Mouse (Mus musculus) gastrocnemius, adult 8-10 months (tissue): ENCODE data around the gene Dnlz. TPM values are rescaled to one million over a fixed set of nuclear protein-coding genes. Genes with fewer than 3 reads are reported as not detected.
"Not testable (repeated sequence)": the region's sequence is repeated elsewhere in the genome, so short reads cannot be mapped to it uniquely, and the experiment has no call there.

ENCODE experiments used
- DNase-seq, 2 experiments: peaks; one replicate each; pipeline ENCODE4 v3.0.0; 2022; ENCODE audit warnings: low spot score in 2 of 2
- total RNA-seq, 4 experiments: library from RNA; stranded (reverse); gene quantifications; 2 replicates each; pipeline ENCODE4 v1.2.4; 2022

Gene Dnlz
- 10 to 100 TPM; 19.6 to 21.5 (median 20.6) TPM for total RNA-seq

- DNase-seq: peak; percentile 85 to 90
These were observed at the start of gene Dnlz for GRCm38 (mm10) chr2:26351358-26352290. TSS of gene Dnlz (minus strand) at chr2:26352110.

GRCm38 (mm10) chr2:26401023-26401422 is 49.1 kb upstream of the Dnlz start:
- DNase-seq: no peak

- DNase-seq: no peak
These were observed 48.4 kb upstream of the Dnlz start for GRCm38 (mm10) chr2:26400296-26400695.

- peak; percentile 29 to 47 for DNase-seq
These were observed 47.7 kb upstream of the Dnlz start for GRCm38 (mm10) chr2:26399647-26400046.

DNA sequence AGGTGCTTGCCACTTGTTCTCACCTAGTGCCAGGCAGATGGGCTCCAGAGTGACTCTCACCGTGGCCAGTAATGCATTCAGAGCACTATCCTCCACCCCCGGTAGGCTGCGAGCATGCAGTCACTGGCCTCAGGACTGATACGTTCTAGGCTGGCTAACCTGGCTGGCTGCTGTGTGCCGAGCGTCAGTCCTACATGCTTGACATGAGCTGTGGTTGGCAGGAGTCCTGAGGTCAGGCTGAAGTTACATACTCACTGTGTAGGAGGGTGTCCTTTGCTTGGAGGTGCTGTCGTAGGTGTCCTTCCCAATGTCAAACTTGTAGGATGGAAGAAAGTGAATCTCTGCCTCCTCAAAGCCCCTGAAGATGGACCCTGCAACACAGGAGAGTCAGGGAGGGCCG is 47.1 kb upstream of the Dnlz start:
- no peak for DNase-seq

DNA sequence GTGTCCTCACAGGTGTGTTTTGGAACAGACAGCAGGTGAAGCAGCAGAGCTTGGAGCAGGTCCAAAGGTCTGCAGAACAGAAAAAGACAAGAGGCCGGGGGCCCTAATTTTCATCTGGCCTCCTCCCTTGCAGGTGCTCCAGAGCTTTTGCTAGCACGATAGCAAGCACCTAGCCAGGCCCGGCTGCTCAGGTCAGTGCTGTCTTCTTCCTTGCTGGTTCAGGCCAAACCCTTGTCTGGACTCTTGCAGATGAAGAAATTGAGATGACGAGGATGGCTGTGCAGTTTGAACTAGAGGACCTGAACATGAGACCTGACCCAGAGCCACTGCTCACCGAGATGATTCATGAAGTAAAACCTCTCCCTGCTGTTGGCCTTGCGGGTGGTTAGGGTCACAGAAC is 39.7 kb upstream of the Dnlz start:
- DNase-seq: no peak

- DNase-seq: no peak
These were observed 39.0 kb upstream of the Dnlz start for GRCm38 (mm10) chr2:26390954-26391353.

DNA sequence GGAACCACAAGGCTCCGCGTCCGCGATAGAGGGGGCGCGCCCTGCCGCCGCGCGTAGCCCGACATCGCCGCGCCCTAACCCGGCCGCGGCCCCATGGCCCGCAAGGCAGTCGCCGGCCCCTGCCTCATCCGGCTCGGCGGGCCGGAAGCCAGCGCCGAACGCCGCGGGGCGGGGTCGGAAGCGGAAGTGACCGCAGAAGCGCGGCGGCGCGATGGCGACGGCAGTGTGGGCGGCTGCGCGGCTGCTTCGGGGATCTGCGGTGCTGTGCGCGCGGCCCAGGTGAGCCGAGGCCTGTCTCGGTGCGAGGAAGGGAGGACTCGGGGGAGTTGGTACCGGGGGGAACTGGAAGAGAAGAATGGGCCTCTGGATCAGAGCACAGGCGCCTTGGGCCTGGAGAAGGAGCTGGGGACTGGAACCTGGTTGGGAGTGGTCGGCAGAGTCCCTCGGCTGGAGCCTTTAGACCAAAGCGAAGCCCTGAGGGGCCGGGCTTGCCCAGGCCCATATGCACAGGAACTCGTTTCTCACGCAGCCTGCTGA is 37.3 kb upstream of the Dnlz start, which contains the start of the genes Entr1 and Pmpca:
TSS of gene Entr1 (minus strand) at position 163 of the 537 bp plus-strand sequence.
TSS of gene Pmpca (plus strand) at position 186 of the 537 bp plus-strand sequence.
- peak; percentile 69 for DNase-seq

- DNase-seq: no peak
These were observed 36.8 kb upstream of the Dnlz start for GRCm38 (mm10) chr2:26388682-26389153.

- no peak for DNase-seq
These were observed 35.8 kb upstream of the Dnlz start for GRCm38 (mm10) chr2:26387713-26388112.

GRCm38 (mm10) chr2:26380871-26381270 is 29.0 kb upstream of the Dnlz start:
- DNase-seq: not testable (repeated sequence)

DNA sequence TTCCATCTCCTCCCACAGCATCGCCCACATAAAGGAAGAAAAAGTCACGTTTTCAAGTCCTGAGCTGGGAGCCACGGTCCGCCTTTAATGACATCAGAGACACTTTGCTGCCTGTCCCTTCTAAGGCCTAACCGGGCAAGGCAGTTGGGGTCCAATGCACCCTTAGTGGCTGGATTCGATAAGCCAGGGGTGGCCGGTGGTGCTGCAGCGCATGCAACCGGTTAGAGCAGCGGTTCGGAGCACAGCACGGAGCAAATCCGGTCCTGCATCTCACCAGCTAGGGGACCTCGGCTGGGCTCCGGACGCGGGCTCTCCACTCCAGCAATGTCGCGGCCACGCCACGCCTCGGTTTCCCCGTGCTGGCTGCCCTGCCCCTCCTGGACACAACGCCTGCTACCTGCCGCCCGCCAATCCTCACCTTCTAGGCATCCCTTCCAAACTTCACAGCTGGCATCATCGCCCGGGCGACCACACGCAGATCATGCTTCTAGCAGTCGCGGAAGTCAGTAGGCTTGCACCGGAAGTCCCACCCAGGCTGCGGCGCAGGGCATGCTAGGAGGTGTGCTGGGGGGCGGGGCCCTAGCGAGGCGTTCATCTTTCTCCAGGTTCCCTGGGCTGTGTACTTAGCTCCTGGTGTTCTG is 28.3 kb upstream of the Dnlz start, which contains the start of gene Snapc4:
TSS of gene Snapc4 (minus strand) at position 523 of the 641 bp plus-strand sequence.
- DNase-seq: peak; percentile 69 to 73

DNA sequence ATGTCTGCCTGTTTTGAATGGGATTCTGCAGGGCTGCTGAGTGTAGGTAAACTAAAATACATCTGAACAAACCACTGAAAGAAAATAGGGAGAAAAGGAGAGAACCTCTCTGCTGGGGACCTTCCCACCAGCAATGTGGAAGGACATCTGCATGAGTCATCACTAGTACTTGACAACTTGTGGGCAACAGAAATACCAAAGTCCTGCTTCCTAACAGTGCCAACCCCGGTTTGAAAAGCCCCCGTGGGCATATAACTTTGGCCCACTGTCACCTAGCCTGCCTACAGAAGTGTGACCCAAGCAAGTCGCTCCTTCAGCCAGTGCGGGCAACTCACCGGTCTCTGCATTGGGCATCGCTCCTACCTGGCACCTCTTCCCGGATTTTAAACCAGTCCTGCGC is 20.5 kb upstream of the Dnlz start:
- no peak for DNase-seq

- DNase-seq: no peak
These were observed 16.7 kb upstream of the Dnlz start for GRCm38 (mm10) chr2:26368572-26368971.

- DNase-seq: no peak
These were observed 16.0 kb upstream of the Dnlz start for GRCm38 (mm10) chr2:26367911-26368310.

DNA sequence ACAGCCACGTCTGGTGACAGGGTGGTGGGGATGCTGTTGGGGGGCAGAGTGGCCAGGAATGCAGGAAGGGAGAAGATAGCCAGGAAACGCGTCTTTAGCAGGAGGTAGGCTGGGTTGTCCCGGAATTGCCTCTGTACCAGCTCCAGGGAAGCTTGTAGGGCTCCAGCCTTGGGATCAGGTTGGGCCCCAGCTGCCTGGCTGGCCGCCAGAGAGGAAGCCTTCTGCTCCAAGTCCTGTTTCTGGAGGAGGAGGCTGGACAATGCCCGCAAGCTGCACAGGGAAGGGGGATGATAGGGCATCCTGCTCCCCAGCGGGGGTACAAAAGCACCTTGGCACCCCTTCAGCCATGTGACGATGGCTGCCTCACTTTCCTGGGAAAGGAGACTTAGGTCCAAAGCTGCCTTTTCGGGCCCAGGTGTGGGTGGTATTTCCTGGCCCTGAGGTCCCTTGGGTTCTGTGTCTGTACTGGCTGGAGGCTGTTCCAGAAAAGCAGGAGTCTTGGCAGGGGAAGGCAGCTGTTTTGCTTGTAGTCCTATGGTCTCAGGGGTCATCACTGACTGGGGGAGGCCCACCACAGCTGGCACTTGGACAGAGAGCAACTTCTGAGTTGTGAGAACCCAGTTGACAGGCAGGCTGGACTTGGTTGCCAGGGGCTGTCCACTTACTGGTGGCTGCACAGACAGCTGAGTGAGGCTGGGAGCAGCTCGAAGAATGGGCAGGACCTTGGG is 13.0 kb upstream of the Dnlz start:
- peak; percentile 74 to 78 for DNase-seq

- DNase-seq: no peak
These were observed 11.6 kb upstream of the Dnlz start for GRCm38 (mm10) chr2:26363481-26363880.

DNA sequence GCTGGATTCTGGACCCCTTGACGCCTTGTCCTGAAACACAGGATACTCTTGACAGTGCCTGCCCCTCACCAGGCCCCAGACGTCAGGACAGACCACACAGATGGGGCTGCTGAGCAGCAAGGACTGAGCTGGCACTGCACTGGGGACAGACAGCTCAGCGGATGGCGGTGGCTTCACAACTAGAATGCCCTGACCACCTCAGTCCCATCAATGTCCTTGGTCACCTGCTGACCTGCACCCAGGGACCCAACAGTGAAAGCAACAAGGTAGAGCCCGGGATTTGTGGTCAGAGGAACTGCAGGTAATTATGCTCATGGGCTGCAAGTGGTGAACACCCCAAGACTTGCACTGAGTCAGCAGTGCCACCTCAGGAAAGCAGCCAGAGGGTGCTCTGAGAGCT is 11.1 kb upstream of the Dnlz start:
- no peak for DNase-seq

- DNase-seq: no peak
These were observed 8.9 kb upstream of the Dnlz start, which contains the start of gene Card9 for GRCm38 (mm10) chr2:26360772-26361171. TSS of gene Card9 (minus strand) at chr2:26360918.

DNA sequence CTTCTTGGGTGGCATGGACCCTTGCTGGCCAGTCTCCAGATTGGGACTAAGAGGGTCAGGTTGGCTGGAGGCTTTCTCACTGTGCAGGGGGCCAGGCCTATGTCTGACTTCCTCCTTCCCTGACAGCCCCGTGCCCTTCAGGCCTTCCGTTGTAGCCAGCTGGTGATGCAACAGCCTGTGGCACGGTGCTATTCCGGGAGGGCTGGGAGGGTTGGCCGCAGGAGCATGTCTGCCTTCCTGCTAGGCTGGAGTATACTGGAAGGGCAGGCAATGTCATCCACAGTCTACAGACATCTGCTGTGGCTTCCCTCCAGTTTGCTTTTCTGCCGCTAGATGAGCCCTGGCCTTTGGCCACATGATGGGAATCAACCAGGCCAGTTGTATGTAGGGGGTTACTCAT is 8.1 kb upstream of the Dnlz start:
- peak in 1 of 2 experiments; percentile 30 for DNase-seq

DNA sequence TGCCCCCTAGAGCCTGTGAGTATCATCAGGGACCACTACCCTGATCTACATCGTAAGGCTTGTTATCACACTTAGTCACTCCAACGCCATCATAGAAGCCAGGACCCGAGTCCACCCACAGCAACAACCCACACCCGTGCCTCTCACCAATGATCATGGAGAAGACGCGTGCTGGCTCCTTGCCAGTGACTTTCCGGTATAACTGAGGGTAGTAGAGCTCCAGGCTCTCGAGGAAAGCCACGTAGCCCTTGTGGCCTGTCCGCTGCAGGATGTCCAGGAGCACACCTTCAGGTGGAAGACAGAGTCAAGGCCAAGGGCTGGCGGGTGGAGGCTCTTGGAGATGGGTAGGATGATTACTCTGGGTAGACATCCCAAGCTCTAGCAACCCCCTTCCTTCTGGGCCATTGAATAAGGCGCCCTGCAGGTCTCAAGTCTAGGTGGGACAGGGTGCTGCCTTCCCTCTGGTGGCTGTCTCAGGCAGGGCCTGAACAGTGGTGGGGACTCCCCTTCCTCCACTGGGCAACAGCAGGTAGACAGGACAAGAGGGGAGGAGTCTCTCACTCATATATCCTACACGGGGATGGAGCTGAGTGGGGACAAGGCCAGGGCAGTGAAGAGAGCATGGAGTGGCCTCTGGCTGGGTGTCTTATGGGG is 6.9 kb upstream of the Dnlz start:
- DNase-seq: no peak
